Mouse (Mus musculus) lung, adult 2 months (tissue): ENCODE measurements around the gene Parpbp. TPM values are rescaled to one million over a fixed set of nuclear protein-coding genes. Genes with fewer than 3 reads are reported as not detected.

Experiments used
- DNase-seq: peaks from one replicate; pipeline ENCODE4 v3.0.0; 2022
- H3K4me1 ChIP-seq: fragments of 200-500 bp; 2 replicates; pipeline ENCODE4 v1.6.1; 2011; ENCODE audit warnings: low read length; ENCODE audit not compliant: control insufficient read depth, insufficient read depth
- H3K4me3 ChIP-seq: fragments of 200-500 bp; replicated peaks from 2 replicates; pipeline ENCODE3; 2011; ENCODE audit warnings: low read depth, mild to moderate bottlenecking, control low read depth, low read length; ENCODE audit errors: extremely low read depth
- CTCF ChIP-seq: fragments of 200-500 bp; IDR thresholded peaks from 2 replicates; pipeline ENCODE4 v1.5.1; 2011; ENCODE audit warnings: mild to moderate bottlenecking, low read length, control low read depth; ENCODE audit not compliant: insufficient read depth
- POLR2A ChIP-seq: fragments of 200-500 bp; IDR thresholded peaks from 2 replicates; pipeline ENCODE4 v1.6.1; 2011; ENCODE audit warnings: low read depth, mild to moderate bottlenecking, control low read depth, low read length, borderline replicate concordance; ENCODE audit errors: extremely low read depth
- WGBS: fragments of 180-500 bp; shearing (Covaris S2); methylation state at CpG from one replicate; pipeline ENCODE4 v1.1.7; 2018; 5-methylcytosine and 5-hydroxymethylcytosine counted together
- polyA plus RNA-seq: library from polyadenylated mRNA; depleted of rRNA; stranded (reverse); fragments of >200 nt; gene quantifications from 2 replicates; pipeline ENCODE4 v1.2.3, GENCODE M21; 2012; rRNA removed

Gene Parpbp
- polyA plus RNA-seq, 1 experiment: 0.24 TPM

DNA sequence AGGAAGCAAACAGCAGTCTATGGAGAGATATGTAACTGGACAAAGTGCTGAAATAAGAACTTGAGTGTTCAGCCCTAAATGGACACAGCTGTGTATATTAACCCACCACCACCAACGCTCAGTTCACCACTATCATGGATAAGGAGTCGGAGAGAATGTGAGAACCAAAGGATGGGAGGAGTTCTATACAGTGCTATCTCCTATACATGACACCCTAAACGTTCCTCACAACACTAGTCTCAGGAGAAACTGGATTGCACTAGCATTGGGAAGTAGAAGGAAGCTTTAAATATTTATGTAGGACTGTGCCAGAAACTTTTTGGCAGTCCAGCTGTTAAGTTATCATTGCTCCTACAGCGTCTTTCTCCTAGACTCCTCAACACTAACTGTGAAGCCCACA lies 102.4 kb downstream of the Parpbp start:
- no peak for DNase-seq
- 71% methylated on average over 4 of the region's 4 CpGs for WGBS
- Histone ChIP-seq H3K4me3 (no peak overlapping the region), H3K4me1 (no peaks in the 10 kb centered on the region)
- TF ChIP-seq POLR2A (no peak), CTCF (no peak)

Other genes with a start within 250 kb of the Parpbp start
- gene Pmch, start 55.9 kb downstream of the Parpbp start, polyA plus RNA-seq: not detected in 2 replicates
- 2.3 and 3.6 TPM in 2 replicates for gene Nup37, start 51 bp upstream of the Parpbp start, polyA plus RNA-seq
- gene Washc3, start 54.2 kb upstream of the Parpbp start, polyA plus RNA-seq: 9.3 and 14.4 TPM in 2 replicates
- gene Dram1, start 232.1 kb upstream of the Parpbp start, polyA plus RNA-seq: 326 and 360 TPM in 2 replicates
- gene Gnptab, start 232.2 kb upstream of the Parpbp start, polyA plus RNA-seq: 12.4 and 16.6 TPM in 2 replicates